Mouse (Mus musculus): Measurements from ENCODE around the gene Samd14.
"Not testable (repeated sequence)": the region's sequence is repeated elsewhere in the genome, so short reads cannot be mapped to it uniquely, and the experiment has no call there.

Gene Samd14

GRCm38 (mm10) chr11:95006525-95007219 lies 3.0 kb upstream of the Samd14 start:
- peak; percentile 64 for DNase-seq (ENCODE audit: low read depth)

GRCm38 (mm10) chr11:95007418-95007817 lies 2.3 kb upstream of the Samd14 start:
- DNase-seq (ENCODE audit: low read depth) = peak; percentile 48

DNA sequence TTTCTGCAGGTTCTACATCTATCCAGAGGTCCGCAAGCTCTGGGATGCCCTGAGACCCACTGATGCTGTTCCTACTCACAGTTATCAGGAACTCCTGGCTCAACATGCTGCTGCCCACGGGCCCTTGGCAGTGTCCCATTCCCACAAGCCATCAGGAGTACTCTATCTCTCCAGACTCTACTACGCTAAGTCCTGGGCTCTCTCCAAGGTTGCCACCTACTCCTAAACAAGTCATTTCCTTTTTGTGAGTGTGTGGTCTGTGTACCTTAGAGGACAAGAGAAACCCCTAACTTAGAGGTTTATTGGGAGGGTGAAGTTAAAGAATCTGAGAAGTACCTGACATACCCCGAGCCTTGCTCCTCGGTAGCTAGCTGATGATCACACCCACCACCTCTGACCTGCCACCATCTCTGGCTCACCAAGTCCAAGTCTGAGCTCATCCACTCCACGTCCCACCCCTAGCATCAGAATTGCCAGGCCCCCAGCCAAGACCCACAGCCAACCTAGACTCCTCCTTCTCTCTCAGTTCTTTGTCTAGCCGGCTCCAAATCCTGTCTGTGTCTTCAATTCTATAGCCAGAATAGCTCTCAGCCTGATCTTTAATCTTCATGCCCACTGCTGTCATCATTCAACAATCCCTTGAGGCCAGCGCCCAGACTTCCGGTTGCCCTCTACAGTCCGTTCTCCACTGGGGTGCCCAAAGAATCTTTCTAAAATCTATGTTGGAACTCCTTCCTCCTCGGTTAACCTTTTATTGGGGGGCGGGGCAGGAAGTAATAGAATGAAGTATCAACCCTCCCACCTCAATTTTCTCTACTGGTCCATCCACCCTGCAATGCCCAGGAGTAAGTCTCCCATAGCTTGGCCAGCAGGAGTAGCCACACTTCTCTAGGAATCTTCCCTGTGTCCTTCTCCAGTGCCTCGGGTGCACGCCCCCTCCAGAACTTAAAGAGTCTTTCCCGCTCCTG lies 734 bp upstream of the Samd14 start:
- no peak for DNase-seq (ENCODE audit: low read depth)

DNA sequence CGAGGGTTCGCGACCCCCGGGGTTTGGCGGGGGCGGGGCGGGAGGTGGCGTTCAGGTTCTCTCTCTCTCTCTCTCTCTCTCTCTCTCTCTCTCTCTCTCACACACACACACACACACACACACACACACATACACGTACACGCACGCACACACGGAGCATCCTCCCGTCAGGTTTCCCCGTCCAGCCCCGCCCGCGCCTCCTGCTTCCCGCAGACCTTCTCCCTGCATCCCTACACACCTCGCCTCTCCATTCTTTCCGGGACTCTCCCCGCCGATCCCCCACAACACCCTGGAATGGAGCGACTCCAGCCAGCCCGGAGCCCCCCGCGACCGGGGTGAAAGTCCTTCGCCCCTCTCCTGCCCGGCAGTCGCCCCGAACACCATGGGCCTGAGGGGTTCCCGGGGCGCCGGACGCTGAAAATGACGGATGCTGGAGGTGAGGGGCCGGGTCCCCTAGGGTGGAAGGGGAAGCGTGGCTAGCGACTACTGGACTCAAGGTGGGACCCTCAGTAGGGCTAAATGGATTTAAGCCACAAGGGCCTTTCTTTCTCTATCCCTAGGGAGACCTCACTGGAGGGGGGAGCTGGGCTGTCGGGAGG lies 561 bp downstream of the Samd14 start:
- DNase-seq (ENCODE audit: low read depth) = no peak

DNA sequence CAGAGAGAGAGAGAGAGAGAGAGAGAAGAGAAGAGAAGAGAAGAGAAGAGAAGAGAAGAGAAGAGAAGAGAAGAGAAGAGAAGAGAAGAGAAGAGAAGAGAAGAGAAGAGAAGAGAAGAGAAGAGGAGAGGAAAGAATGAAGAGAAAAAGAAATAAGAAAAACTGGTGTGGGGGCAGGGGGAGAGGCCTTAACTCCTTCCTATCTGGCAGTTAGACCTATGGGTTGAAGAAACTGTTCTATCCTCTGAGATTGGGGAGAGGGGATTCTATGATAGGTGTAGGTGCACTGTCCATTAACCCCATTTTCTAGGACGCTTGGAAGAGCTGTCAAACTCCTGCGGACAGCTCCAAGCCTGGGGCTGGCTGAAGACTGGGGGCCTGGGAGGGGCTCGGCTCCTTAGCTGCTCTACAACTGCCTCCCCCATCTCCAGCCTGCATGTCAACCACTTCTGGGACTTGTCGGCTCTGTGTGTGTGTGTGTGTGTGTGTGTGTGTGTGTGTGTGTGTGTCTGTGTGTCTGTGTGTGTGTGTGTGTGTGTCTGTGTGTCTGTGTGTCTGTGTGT lies 1.2 kb downstream of the Samd14 start:
- DNase-seq (ENCODE audit: low read depth) = not testable (repeated sequence)

DNA sequence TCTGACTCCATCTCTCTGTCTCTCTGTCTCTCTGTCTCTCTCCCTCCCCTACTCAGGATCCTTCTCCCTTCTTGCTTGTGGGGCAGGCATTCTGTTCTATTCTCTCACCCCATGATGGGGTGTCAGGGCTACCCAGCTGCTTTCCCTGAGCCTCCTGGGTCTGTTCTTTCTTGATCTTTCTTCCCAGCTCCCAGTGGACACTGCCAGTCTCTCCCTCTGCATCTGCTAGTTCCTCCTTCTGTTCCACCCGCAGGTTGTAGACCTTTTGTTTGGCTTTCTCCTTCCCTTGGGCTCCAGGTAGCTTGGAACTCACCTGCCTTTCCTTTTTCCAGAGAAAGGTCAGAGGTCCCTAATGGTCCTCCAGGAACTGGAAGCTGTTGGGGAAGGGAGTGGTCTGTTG lies 1.7 kb downstream of the Samd14 start:
- no peak for DNase-seq (ENCODE audit: low read depth)

DNA sequence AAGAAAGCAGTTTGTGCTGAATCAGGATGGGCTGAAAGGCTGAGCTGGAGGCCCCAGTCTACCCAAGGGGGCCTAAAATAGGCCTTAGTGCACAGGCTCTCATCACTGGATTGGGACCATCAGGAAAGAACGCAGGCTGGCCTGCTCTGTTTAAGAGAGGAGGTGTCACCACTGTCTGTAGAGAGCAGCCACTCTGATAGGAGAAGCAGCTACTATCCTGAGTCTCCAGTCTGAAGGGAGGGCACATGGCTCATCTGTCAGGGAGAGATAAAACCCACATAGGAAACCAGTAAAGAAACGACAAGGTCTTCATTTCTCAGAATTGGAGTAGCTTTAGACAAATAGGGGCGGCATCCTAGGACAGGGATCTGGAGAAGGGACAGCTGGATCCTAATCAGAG lies 2.4 kb downstream of the Samd14 start:
- DNase-seq (ENCODE audit: low read depth) = no peak

GRCm38 (mm10) chr11:95012487-95012886 lies 2.8 kb downstream of the Samd14 start:
- no peak for DNase-seq (ENCODE audit: low read depth)

- DNase-seq (ENCODE audit: low read depth) = no peak
Measured at GRCm38 (mm10) chr11:95015484-95015883, 5.8 kb downstream of the Samd14 start.

DNA sequence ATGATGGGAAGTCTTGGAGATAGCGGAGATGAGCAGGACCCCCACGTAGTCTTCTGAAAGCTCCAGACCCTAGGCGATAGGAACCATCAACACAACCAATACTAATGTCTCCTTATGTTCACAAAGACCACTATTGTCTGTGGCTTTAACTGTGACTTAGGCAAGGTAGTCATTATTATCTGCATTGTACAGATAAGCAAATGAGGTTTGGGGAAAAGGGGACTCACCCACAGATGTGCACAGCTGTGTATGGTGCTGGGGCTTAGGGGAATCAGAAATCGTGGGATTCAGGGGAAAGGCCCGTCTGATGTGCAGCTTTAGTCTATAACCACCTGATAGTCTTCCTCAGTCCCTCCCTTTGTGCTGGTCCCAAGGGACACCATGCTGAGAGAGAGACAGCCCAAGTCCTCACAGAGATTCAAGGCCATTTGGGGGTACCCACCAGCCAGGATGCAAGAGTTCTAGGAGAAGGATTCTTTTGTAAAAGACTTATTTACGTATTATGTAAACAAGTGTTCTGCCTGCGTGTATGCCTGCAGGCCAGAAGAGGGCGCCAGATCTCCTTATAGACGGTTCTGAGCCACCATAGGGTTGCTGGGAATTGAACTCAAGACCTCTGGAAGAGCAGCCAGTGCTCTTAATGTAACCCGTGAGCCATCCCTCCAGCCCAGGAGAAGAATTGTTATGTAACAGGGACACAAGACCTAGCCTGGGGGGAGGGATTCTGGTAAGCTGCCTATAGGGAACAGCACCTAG lies 12.7 kb downstream of the Samd14 start:
- DNase-seq (ENCODE audit: low read depth) = peak; percentile 33

DNA sequence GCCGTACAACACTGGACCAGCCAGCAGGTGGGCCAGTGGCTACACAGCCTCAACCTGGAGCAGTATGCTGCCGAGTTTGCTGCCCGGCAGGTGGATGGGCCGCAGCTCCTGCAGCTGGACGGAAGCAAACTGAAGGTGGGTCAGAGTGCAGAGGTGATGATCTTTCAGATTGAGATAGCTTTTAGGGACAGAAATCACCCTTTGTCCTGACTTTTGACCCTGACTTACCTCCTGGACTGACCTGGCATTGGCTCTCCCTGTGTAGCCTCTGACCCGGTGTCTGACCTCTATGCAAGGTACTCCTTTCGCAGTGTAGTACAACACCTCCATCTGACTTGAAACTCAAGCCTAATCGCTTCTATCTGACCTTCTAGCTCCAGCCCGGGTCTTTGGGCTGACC lies 13.8 kb downstream of the Samd14 start:
- no peak for DNase-seq (ENCODE audit: low read depth)

DNA sequence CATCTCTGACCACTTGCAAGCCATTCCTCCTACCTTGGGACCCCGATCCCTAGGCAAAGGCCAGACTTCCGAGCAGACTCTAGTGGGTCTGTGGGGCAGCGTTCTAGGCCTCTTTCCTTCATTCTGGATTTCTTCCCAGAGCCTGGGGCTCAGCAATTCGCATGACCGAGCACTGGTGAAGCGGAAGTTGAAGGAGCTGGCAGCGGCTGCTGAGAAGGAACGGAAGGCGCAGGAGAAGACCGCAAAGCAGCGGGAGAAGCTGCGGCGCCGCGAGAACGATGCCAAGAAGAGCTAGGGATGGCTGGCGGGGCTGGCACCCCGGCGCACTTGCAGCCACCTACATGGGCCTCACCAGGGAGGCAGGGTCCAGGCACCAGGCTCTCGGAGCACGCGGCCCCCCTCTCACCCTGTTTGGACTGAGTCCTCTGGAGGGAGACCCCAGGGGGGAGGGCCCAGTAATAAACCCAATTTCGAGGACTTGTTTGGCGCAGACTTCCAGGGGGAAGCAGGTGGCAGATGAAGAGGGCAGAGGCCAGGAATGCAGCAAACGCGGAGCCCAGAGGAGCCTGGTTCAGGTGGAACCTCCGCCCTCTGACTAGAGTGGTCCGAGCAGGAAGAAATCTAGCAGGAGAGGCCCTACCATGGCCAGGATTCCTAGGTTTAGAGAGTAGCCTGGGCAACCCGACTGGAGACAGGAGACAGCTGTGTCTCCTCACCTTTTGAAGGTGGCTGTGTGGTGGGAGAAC lies 14.9 kb downstream of the Samd14 start:
- DNase-seq (ENCODE audit: low read depth) = no peak

DNA sequence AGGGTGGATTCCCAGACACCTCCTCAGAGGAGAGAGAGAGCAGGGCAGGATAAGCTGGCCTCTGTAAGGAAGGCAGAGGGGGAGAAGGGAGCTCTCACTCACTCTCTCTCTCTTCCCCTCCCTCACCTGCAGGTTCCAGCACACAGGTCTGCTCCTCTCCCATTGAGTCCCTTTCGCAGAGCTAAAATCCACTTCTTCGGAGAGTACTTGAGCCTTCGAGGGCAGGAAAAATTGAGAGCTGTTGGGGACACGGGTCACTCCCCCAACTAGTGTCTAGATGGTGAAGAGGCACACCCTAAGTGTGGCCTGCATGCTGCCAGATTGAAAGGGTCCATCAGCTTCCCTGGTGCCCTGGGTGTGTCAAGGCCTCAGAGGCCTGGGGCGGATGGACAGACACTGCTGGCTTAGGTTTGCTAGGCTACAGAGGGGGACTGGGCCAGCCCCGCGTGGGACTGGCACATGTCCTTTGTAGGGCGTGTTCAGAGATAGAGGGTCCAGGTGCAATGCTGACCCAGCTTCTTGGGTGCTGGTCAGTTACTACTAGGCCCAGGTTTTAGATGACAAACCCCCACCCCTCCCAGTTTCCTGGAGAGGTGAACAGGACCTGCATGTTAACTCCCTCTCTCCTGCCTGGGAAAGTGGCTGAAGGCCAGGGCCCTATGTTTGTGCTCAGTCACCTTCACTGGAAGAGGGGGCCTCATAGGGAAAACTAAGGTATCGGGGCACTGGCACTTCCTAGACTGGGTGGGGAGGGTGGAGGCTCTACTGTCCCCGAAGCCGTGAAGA lies 15.7 kb downstream of the Samd14 start:
- no peak for DNase-seq (ENCODE audit: low read depth)

DNA sequence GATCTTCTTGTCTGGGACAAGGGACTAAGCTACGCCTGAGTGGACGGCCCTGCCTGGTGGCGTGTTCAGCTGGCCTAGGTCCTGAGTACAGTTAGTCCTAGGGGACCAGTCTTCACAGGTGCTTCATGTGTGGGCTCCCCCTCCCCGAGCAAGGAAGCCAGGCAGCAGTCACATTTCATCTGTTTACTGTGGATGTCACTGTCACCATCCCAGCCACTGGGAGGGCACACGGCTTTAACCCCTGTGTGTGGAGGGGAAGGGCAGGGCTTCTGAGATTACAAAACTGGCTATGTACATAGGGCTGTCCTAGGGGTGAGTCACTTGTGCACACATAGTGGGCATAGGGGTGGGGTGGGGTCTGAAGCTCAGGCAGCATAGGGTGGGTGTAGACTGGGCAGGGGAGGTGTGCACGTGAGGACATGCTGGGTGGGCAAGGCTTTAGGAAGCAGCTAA lies 16.4 kb downstream of the Samd14 start:
- no peak for DNase-seq (ENCODE audit: low read depth)

GRCm38 (mm10) chr11:95026849-95027248 lies 17.2 kb downstream of the Samd14 start:
- no peak for DNase-seq (ENCODE audit: low read depth)

GRCm38 (mm10) chr11:95027850-95028470 lies 18.3 kb downstream of the Samd14 start:
- no peak for DNase-seq (ENCODE audit: low read depth)

GRCm38 (mm10) chr11:95032945-95033344 lies 23.3 kb downstream of the Samd14 start:
- no peak for DNase-seq (ENCODE audit: low read depth)

GRCm38 (mm10) chr11:95033617-95034016 lies 23.9 kb downstream of the Samd14 start:
- DNase-seq (ENCODE audit: low read depth) = no peak

GRCm38 (mm10) chr11:95034902-95035301 lies 25.2 kb downstream of the Samd14 start:
- no peak for DNase-seq (ENCODE audit: low read depth)

DNA sequence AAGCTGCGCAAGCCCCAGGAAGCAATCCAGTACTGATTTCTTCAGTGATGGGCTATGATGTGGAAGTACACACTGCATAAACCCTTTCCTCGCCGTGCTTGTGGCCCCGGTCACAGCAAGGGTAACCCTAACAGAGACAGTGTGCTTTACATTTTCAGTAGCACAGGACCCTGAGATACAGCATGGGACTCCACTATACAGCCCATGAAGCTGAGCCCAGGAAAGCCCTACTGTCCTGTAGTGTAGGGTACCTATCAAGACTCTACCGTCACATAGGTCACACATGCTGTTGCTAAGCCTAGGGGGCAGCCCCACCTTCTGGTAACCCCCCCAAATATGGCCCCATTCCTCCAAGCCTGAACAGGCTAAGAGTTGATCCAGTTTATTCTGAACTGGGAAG lies 26.8 kb downstream of the Samd14 start:
- no peak for DNase-seq (ENCODE audit: low read depth)
